Mouse (Mus musculus) erythroblast, embryonic 14.5 days (primary cell): Measurements from ENCODE around the gene Gfod1.

ENCODE experiments used
- GATA1 ChIP-seq: IDR thresholded peaks from 2 replicates; pipeline ENCODE4 v1.6.1; 2012; ENCODE audit warnings: low read length, inconsistent platforms, mixed read lengths
- TAL1 ChIP-seq: IDR thresholded peaks from 3 replicates; pipeline ENCODE4 v1.6.1; 2012; ENCODE audit warnings: low read length, inconsistent platforms, mixed read lengths

DNA sequence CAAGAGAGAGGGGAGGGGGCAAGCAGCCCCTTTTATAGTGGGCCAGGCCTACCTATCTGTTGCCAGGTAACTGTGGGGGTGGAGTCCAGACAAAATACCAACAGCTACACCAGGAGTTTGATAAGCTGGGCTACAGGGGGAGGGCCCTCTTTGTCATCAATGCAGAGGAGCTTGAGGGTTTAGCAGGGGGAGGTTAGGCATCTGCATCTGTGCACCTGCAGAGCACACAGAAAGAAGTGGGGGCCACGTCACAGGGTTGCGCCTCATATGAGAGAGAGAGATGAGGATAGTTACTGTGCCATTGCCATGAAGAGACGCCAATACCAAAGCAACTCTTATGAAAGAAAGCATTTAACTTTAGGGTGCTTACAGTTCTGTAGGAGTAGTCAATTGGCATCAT is 127.3 kb downstream of the Gfod1 start:
- TF ChIP-seq GATA1 (no peak), TAL1 (no peak)
